19 mouse cellular contexts compared by ENCODE assay signal in genomic region chr8:106606601-106607145, GRCm38 (mm10). TPM values are rescaled to one million over a fixed set of nuclear protein-coding genes. Genes with fewer than 3 reads are reported as not detected.
DNase-seq lines count a peak whose midpoint lies in the region; ATAC-seq lines count a peak whose summit lies in the region.
"Had no signal": no experiment of that assay in that cellular context is flagged by ENCODE, and none has a peak within 500 bp of the region (broad histone marks: within the 10 kb centered on the region; RNA-seq: fewer than 3 reads in every experiment).

No protein-coding gene starts in this region.

- H3K4me3 ChIP-seq in lung, embryonic 15.5 days, result no peak overlapping the region; the same call in 1 of the 2 replicates
- H3K4me3 ChIP-seq in intestine, embryonic 15.5 days (replicated peaks), result no peak overlapping the region
- H3K4me3 ChIP-seq in stomach, embryonic 16.5 days (replicated peaks; ENCODE audit: low read length), result peak overlapping the region; percentile 14; the same call in 1 of the 2 replicates
- H3K4me3 ChIP-seq: heart, adult 2 months; heart, embryonic 15.5 days; hindbrain, embryonic 10.5 days; layer of hippocampus, adult 2 months; left cerebral cortex, adult 2 months; limb, embryonic 10.5 days had no signal

- no peaks in the 10 kb centered on the region for H3K9me3 ChIP-seq in lung, embryonic 15.5 days
- no peaks in the 10 kb centered on the region for H3K9me3 ChIP-seq in intestine, embryonic 15.5 days
- H3K9me3 ChIP-seq in stomach, embryonic 16.5 days (replicated peaks; ENCODE audit: control insufficient read depth, low read length), result no peaks in the 10 kb centered on the region
- H3K9me3 ChIP-seq: heart, embryonic 15.5 days; hindbrain, embryonic 10.5 days; limb, embryonic 10.5 days had no signal

- H3K36me3 ChIP-seq in lung, embryonic 15.5 days, result no peaks in the 10 kb centered on the region
- no peaks in the 10 kb centered on the region for H3K36me3 ChIP-seq in intestine, embryonic 15.5 days
- H3K36me3 ChIP-seq in stomach, embryonic 16.5 days (ENCODE audit: control insufficient read depth, insufficient read depth, low read length), result no peaks in the 10 kb centered on the region; the same call in 1 of the 2 replicates
- H3K36me3 ChIP-seq: heart, embryonic 15.5 days; hindbrain, embryonic 10.5 days; limb, embryonic 10.5 days had no signal

- ATAC-seq in lung, embryonic 15.5 days (ENCODE audit: borderline replicate concordance, extremely low read depth, low FRiP score, low TSS enrichment), result no peak
- ATAC-seq in intestine, embryonic 15.5 days, result no peak
- ATAC-seq in stomach, embryonic 16.5 days (ENCODE audit: insufficient read depth, low FRiP score), result no peak
- ATAC-seq in frontal cortex, adult (ENCODE audit: low TSS enrichment), result no peak
- ATAC-seq: forebrain, postnatal 0 days had no signal

- WGBS in lung, embryonic 15.5 days, result 24% methylated on average over 15 of the region's 15 CpGs
- 28% methylated on average over 15 of the region's 15 CpGs for WGBS in intestine, embryonic 15.5 days
- WGBS in stomach, embryonic 16.5 days, result 27% methylated on average over 15 of the region's 15 CpGs

- H3K9ac ChIP-seq in lung, embryonic 15.5 days, result no peak overlapping the region
- no peak overlapping the region for H3K9ac ChIP-seq in intestine, embryonic 15.5 days
- peak overlapping the region; percentile 26; the same call in 1 of the 2 replicates for H3K9ac ChIP-seq in stomach, embryonic 16.5 days (ENCODE audit: low read length)
- H3K9ac ChIP-seq: forebrain, postnatal 0 days; heart, embryonic 15.5 days had no signal

- H3K27me3 ChIP-seq in lung, embryonic 15.5 days, result peaks cover 48% of the 10 kb centered on the region
- peaks cover 20% of the 10 kb centered on the region for H3K27me3 ChIP-seq in intestine, embryonic 15.5 days (replicated peaks)
- H3K27me3 ChIP-seq in stomach, embryonic 16.5 days (ENCODE audit: control insufficient read depth, insufficient read depth, low read length), result peaks cover 23% of the 10 kb centered on the region; the same call in 1 of the 2 replicates

- intact Hi-C loops in heart, postnatal 36 days (cut with DNase I), result no loop called here

- H3K27ac ChIP-seq in lung, embryonic 15.5 days, result no peak overlapping the region
- H3K27ac ChIP-seq in intestine, embryonic 15.5 days, result no peak overlapping the region
- H3K27ac ChIP-seq in stomach, embryonic 16.5 days (ENCODE audit: low read length), result peak overlapping the region; percentile 17
- H3K27ac ChIP-seq: heart, adult 2 months; heart, embryonic 15.5 days; hindbrain, embryonic 10.5 days; layer of hippocampus, adult 2 months; left cerebral cortex, adult 2 months; limb, embryonic 10.5 days had no signal

- peaks cover 43% of the 10 kb centered on the region for H3K4me1 ChIP-seq in lung, embryonic 15.5 days
- peaks cover 22% of the 10 kb centered on the region for H3K4me1 ChIP-seq in intestine, embryonic 15.5 days (replicated peaks)
- peaks cover 17% of the 10 kb centered on the region for H3K4me1 ChIP-seq in stomach, embryonic 16.5 days (ENCODE audit: control insufficient read depth, insufficient read depth, low read length)

- peak overlapping the region; percentile 38; the same call in 1 of the 2 replicates for H3K4me2 ChIP-seq in lung, embryonic 15.5 days
- peak overlapping the region; percentile 53 for H3K4me2 ChIP-seq in intestine, embryonic 15.5 days (replicated peaks)
- H3K4me2 ChIP-seq in stomach, embryonic 16.5 days (ENCODE audit: low read depth, low read length), result peak overlapping the region; percentile 48
- H3K4me2 ChIP-seq: heart, embryonic 15.5 days had no signal

- no peak for DNase-seq in lung, adult 18-20 months
- DNase-seq in ES-CJ7 (ENCODE audit: low read depth, low spot score), result peak; percentile 61
- no peak for DNase-seq in heart, postnatal 36 days
- DNase-seq: adrenal gland, postnatal 25 days; cerebellum, adult 8-10 months; forebrain, postnatal 0 days; heart, adult 2 months; lung, postnatal 10 days; right cerebral cortex, adult 18-20 months; spleen, adult 18-20 months had no signal

RNA-seq across cellular contexts. Expression of gene Cdh1, which starts 3.5 kb away (rescaled TPM):
- 106 and 117 TPM in 2 replicates for polyA plus RNA-seq in lung, embryonic 15.5 days (2015; fragmentation: Nextera tagmentation; extraction: Ambion mirVana)
- 152 and 158 TPM in 2 replicates for polyA plus RNA-seq in intestine, embryonic 15.5 days (2015; fragmentation: Nextera tagmentation; extraction: Ambion mirVana)
- polyA plus RNA-seq in stomach, embryonic 16.5 days (2015; fragmentation: Nextera tagmentation; extraction: Ambion mirVana), result 215 and 267 TPM in 2 replicates
- total RNA-seq in heart, postnatal 36 days (2021), result not detected
- total RNA-seq: heart, adult 2 months had no signal

RNA-seq across cellular contexts. Expression of gene Gm10073, which starts 33.4 kb away (rescaled TPM):
- polyA plus RNA-seq in lung, embryonic 15.5 days (2015; fragmentation: Nextera tagmentation; extraction: Ambion mirVana), result 8.3 and 9.0 TPM in 2 replicates
- polyA plus RNA-seq in intestine, embryonic 15.5 days (2015; fragmentation: Nextera tagmentation; extraction: Ambion mirVana), result 15.5 and 20.2 TPM in 2 replicates
- 13.4 and 26.5 TPM in 2 replicates for polyA plus RNA-seq in stomach, embryonic 16.5 days (2015; fragmentation: Nextera tagmentation; extraction: Ambion mirVana)
- 100 to 1,000 TPM; 105 to 117 TPM for total RNA-seq in heart, postnatal 36 days (2021)
